Mouse (Mus musculus) right cerebral cortex, postnatal 10 days (tissue): ENCODE measurements around the gene BC030867.
"Not testable (repeated sequence)": the region's sequence is repeated elsewhere in the genome, so short reads cannot be mapped to it uniquely, and the experiment has no call there.

Experiments
- DNase-seq, 2 experiments: peaks; one replicate each; pipeline ENCODE4 v3.0.0; 2021; ENCODE audit warnings: low spot score in 2 of 2

The BC030867 gene

DNA sequence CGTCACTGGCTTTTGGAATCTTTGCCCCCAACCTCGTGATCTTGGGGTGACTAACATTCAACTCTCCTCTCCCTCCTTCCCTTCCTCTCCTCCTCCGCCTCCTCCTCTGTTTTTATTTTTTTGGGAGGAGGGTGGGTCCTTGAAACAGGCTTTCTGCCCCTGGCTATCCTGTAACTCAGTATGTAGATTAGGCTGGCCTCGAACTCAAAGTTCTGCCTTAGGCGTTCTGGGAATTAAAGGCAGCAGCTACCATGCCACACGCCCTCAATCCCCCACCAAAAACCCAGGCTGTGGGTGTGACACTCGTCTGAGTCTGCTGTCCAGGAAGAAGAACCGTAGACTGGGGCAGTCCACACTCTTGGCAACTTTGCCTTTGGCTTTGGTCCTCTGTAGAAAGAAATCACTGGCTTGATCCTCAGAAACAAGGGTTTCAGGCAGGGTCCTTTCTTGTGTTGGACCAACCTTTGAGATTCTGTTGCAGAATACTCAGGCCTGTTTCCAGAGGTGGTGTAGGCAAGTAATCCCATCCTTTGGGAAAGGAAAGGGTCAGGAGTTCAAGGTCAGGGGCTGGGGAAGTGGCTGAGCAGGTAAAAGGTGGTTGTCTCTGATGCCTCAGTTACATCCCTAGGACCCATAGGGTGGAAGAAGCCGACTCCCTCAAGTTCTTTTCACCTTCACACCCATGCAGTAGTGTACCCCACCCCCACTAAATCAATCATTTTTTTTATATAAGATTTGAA, 839 bp downstream of the BC030867 start:
- no peak for DNase-seq

DNA sequence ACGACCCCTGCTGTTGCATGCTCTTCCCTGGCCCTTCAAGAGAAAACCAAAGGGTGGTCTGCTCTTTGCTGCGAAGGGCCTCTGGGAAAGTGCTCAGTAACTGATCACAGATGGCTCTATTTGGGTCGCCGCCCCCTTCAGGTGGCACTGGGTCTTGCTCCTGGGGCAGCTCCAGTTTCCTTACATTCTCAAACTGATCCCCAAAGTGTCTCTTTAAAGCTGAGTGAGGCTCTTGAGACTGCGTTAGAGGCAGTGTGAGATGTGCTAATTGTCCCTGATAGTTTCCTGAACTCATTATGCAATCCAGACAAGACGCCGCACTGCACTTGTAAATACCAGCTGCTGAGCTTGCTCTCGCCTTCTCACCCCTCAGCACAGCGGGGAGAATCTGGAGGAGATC, 8.8 kb downstream of the BC030867 start:
- DNase-seq: peak in 1 of 2 experiments; percentile 35

DNA sequence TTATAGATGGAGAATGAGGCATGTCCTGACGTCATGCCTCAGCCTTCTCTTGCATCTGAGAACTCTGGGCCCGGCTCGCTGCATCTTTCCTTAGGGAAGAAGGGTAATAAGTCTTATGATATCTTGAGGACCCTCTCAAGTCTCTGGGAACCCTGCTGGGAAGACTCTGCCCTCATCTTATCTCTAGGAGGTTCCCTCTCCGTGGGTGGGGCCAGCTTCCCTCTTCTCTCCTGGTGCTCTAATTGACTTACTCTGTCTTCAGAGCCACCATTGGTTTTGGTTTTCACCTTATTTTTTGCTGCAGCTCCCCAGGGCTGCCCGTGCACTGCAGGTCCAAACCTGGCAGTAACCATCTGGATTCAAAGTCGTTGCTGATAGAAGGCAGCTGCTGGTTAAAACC, 9.4 kb downstream of the BC030867 start:
- no peak for DNase-seq

DNA sequence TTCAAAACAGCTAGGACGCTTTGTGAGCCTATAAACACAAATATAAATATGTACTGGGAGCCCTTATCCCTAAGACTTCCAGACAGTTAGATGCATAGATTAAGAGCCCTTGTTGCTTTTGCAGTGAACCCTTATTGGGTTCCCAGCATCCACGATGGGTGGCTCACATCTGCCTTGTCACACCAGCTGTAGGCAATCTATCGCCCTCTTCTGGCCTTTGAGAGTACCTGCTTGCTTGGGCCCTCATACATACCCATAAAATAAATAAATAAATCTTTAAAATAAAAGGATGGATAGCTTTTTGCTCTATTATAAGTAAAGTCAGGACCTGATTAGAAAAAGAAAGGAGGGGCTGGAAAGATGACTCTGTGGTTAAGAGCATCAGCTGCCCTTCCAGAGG, 9.8 kb downstream of the BC030867 start:
- DNase-seq: no peak

DNA sequence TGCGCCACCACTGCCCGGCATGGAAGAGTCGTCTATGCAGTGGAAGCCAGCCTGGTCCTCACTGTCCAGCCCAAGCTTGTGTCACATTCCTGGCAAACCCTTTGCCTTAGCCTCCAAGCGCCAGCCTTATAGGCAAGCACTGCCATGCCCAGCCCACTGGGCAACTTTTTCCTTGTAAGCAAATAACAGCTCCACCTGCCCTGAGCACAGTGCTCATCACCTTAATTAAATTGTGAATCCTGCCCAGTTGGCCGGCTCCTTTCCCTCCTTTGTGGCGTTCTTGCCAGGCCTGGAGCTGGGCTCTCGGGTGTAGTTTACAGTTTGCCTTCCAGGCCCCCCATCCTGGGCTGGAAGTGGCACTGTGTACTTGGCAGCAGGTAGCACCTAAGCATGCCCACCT, 14.5 kb downstream of the BC030867 start:
- DNase-seq: no peak

DNA sequence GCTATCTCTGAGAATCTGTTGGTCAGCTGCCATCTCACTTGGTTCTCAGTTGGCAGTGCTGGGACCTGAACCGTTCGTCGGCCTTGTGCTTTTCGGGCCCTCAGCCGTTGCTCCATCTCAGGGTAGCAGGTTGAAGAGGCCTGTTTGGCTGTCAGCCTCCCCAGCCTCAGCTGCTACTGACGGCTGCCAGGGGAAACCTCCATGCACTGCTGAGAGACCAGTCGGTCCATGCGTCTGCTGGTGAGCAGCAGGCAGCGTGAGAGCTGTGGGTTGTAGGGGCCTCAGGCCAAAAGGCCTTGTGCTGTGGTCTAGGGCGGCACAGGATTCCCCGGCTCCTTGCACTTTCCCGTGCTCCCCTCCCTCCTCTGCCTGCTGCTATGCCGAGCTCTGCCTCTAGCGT, 17.1 kb downstream of the BC030867 start:
- no peak for DNase-seq

DNA sequence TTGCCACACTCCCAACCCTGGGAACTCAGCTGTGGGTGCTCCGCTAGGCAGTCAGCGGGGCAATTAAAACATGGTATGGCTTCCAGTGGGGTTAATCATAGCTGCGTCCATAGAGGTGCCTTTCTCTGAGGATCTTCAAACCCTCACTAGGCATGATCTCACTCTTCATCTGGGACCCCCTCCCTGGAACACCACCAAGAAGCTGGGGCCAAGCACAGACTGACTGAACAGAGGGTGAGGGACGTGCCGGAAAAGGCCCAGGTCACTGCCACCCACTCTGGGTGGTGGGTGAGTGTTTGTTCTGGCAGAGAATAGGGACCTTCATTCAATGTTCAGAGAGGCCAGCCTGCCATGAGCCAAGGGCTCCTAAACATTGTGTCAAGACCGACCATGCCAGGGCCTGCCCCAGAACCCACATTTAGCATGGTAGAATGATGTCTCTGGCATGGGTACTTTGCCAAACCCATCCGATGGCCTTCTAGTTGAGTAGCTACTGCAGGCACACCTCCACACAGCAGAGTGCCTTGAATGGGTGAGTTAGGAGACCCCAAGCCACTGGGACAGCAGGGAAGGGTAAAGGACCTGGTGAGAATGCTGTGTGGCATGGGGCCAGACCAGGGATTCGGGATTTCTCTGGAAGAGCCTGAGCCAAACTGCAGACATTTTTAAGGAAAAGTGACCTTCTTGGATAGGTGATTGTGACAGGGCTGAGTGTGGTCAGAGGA, 18.1 kb downstream of the BC030867 start:
- no peak for DNase-seq

DNA sequence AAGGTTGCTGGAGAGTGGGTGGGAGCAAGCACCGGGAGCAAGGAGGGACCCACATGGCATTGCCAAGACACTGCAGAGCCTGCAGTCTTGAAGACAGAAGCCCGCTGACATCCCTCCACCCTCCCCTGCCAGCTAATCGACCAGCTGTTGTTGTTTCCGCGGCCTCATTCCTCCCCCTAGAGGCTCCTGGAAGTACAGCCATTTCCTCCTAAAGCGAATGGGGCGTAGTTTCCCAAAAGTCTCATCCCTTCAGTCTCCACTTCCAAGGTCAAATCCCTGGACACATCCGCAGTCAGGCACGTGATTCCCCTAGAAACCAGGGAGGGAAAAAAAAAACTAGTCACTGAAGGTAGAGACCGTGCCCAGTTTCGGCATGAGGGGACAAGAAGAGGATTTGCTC, 18.8 kb downstream of the BC030867 start:
- DNase-seq: peak; percentile 80 to 83

DNA sequence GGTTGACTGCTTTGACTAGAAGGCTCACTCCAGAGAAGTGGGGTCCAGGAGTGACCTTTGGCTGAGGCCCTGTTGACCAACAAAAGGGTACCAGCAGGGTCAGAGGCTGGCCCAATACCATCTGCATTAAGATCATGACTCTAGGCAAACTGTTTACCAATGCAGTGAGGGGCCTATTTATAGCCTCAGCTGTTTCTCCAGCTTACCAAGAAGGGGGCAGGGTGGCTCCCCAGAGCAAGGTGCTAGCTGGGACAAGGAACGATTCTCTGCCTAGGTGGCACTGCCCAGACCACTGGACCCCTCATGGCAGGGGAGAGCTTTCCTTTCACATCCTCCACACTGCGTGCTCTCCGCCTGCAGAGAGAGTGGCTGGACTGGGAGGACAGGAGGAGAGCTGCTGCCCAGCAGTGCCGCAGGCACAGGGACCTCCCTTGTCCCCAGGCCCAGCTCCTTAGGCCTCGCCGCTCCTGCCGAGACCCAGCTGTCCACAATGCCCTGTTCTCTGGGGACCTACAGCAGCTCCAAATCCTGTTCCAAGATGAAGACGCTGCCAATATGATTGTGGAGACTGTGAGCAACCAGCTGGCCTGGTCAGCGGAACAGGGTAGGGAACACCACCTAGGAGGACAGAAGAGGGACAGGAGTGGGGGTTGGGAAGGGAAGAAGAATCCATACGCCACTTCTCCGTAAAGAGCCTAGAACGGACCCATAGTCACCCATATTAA, 20.0 kb downstream of the BC030867 start, which contains the start of gene Asb16:
TSS of gene Asb16 (plus strand) at position 224 of the 725 bp plus-strand sequence.
- DNase-seq: no peak

DNA sequence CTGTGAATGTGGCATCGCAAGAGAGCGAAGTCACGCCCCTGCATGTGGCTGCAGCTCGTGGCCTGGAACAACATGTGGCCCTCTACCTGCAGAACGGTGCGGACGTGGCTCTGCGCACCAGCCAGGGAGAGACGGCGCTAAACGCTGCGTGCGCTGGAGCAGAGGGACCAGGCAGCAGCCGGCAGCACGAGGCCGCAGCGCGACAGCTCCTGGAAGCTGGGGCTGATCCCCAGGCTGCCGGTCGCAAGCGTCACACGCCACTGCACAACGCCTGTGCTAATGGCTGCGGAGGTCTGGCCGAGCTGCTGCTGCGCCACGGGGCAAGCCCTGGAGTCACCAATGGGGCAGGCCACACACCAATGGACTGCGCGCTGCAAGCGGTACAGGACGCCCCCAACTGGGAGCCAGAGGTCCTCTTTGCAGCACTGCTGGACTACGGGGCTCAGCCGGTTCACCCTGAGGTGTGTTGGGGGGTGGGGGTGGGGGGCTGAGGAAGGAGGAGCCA, 27.8 kb downstream of the BC030867 start:
- peak in 1 of 2 experiments; percentile 45 for DNase-seq

DNA sequence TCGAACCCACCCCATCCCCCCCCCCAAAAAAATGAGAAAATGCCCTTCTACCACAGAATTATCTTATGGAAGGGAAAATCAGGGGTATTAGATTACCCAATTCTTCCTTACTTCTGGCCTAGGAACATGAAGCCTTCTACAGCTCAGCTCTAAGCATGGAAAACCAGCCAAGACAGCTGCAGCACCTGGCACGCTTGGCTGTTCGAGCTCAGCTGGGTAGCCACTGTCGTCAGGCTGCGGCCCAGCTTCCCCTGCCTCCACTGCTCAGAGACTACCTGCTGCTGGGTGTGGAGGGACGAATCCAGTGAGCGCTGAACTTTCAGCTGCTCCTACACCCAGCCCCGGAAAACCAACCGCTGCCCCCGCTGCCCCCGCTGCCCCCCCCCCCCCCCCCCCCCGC, 29.1 kb downstream of the BC030867 start:
- no peak for DNase-seq

DNA sequence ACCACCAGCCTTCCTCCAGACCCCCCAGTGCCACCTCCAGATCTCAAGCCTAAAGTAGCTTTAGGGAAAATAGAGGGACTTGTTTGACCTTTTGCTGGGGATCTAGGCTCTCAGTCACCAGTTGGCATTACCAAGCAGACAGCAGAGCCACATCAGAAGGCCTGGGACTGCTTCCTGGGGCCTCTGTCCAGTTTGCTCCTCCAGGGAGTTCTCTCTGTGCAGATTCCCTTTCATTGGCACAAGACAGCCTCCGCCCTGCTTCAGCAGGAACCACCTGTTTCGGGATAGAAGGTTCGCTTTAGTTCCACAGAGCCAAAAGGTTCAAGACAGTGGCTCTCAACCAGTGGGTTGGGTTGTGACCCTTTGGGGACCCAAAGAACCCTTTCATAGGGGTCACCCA, 30.9 kb downstream of the BC030867 start:
- DNase-seq: no peak

DNA sequence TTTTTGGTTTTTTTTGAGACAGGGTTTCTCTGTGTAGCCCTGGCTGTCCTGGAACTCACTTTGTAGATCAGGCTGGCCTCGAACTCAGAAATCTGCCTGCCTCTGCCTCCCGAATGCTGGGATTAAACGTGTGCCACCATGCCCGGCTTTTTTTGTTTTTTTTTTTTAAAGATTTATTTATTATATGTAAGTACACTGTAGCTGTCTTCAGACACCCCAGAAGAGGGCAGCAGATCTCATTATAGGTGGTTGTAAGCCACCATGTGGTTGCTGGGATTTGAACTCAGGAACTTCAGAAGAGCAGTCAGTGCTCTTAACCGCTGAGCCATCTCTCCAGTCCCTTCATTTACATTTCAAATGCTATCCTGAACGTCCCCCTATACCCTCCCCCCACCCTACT, 31.6 kb downstream of the BC030867 start:
- DNase-seq: not testable (repeated sequence)

DNA sequence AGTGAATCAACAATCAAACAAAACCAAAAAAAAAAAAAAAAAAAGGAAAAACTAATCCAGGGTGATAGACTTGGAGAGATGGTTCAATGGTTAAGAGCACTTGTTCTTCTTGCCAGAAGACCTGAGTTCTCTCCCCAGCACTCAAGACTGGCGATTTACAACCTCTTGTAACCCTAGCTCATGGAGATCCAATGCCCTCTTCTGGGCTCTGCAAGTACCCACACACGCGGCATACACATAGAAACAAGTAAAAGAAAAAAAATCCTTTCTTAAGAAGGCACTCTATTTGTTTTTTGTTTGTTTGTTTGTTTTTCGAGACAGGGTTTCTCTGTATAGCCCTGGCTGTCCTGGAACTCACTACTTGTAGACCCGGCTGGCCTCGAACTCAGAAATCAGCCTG, 35.2 kb downstream of the BC030867 start:
- no peak for DNase-seq

DNA sequence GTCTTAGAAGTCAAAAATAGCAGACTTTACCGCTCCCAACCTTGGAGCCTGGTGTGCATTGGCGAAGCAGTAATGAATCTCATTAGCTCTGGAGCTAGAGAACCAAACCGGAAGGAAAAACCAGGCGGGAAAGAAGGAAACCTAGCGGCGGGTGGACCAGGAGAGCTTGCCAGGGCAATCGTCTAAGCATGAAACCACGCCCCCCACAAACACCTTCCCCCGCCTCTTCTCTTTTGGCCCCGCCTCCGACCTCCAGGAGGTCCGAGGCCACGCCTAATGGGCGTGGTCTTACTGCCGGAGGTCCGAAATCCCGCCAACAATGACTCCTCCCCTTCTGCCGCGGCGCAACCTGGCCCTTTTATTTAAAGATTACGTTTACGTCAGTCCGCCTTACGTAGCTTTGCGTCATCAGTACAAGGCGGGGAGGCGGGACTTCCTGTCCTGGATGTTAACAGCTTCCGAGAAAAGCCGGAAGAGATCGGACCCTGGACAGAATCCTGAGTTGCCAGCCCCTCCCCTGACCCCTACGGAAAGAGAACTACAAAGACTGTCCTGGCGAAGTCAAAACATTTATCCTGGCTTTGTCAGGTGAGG, 35.9 kb downstream of the BC030867 start, which contains the start of gene Tmub2:
TSS of gene Tmub2 (plus strand) at position 431 of the 594 bp plus-strand sequence.
- peak; percentile 97 to 98 for DNase-seq

DNA sequence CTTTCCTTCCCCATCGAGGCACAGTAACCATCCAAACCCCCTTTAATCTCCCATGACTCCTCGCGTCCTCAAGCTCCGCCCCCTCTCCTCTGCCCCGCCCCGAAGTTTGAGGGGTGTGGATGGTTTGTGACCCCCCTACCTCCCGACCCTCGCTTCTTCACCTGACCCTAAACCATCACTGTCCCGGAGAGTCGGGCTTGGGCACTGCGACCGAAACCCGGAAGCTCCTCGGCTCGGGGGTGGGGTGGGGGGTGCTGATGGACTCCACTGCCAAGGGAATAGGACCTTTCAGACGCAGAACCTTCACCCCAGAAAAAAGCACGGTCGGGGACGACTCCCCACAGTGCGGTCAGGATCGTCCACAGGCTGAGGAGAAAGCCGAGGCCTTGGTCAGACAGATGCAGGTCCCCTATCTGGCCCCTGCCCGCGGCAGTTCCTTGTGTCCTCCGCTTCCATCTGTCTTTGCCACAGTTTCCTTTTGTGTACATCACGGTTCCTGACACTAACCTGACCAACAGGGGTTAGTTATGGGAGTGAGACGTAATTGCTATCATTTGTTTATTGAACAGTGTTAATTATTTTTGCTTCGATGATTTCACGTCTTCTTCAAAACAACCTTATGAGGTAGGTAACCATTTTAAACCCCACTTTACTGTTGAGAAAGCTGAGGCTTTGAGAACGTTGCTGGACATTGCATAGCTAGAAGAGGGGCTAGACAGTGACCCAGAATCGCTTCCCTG, 36.6 kb downstream of the BC030867 start:
- DNase-seq: no peak

DNA sequence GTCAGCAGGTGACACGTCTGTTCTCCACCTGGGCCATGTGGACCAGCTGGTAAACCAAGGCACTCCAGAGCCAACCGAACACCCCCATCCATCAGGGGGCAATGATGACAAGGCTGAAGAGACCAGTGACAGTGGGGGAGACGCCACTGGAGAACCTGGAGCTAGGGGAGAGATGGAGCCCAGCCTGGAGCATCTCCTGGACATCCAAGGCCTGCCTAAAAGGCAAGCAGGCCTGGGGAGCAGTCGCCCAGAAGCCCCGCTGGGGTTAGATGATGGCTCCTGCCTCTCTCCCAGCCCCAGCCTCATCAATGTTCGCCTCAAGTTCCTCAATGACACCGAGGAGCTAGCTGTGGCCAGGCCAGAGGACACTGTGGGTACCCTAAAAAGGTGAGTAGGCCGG, 38.8 kb downstream of the BC030867 start:
- no peak for DNase-seq

DNA sequence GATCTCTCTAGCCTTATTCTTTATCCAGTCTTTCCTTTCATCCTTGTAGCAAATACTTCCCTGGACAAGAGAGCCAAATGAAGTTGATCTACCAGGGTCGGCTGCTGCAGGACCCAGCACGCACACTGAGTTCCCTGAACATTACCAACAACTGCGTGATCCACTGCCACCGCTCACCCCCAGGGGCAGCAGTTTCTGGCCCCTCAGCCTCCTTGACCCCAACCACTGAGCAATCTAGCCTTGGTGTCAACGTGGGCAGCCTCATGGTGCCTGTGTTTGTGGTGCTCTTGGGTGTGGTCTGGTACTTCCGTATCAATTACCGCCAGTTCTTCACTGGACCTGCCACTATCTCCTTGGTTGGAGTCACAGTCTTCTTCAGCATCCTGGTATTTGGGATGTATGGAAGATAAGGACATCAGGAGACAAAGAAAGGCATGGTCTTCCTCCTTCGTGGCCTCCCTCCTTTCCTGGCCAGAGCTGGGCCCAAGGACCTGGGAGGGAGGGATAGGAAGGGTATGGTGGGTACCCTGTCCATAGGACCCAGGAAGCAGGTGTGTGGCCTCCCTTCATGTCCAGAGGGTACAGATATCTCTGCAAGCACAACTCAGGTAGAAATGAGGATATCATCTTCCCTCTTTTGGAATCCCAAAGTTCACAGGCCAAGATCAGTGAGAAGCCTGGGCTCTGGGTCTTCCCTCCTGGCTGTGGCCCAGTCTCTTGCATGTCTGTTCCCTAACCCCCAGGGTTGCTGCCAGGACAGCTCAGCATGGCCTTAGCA, 39.5 kb downstream of the BC030867 start:
- no peak for DNase-seq

DNA sequence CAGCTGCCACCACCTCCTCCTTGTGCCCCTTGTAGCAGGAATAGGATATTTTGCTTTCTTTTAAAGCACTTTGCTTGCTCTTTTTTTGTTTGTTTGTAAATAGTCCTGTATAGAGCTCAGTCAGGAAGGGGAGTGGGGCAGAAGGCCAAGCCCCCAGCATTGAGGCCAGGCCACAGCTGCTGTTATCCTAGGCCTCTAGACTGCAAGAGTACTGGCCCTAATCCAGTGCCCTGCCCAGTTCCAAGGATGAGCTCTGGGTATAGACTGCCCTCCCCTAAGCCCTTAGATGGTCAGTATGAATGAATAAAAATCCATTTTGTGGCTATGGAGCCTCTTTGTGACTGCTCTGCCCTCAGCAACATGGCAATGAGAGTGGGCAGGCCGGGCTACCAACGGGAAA, 40.2 kb downstream of the BC030867 start:
- no peak for DNase-seq

DNA sequence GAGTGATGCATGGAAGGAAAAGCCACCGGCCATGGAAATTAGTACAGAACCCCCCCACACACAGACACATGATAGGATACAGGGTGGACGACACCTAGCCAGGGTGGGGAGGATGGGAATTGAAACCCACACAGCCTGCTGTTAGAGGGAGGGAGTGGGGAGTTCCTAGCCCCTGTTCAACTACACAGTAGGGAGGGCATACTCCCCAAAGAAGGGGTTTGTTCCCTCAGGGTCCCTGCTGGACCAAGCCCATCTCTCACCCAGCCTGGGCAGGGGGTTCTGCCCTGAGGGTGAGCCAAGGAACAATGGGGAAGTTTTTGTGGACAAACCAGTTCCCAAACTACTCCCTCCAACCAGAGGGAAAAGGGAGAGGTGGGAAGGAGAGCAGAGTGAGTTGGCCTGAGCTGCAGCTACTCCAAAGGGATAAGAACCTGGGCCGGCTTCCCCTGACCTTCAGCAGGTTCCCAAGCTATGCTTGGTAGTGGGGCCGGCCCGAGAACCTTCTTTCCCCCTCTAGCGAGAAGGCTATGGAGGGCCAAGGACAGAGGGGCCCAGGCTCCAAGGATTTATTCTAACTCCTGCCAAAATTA, 40.9 kb downstream of the BC030867 start:
- no peak for DNase-seq
